ENCODE assay signal across 1 mouse cellular context in the genomic region with DNA sequence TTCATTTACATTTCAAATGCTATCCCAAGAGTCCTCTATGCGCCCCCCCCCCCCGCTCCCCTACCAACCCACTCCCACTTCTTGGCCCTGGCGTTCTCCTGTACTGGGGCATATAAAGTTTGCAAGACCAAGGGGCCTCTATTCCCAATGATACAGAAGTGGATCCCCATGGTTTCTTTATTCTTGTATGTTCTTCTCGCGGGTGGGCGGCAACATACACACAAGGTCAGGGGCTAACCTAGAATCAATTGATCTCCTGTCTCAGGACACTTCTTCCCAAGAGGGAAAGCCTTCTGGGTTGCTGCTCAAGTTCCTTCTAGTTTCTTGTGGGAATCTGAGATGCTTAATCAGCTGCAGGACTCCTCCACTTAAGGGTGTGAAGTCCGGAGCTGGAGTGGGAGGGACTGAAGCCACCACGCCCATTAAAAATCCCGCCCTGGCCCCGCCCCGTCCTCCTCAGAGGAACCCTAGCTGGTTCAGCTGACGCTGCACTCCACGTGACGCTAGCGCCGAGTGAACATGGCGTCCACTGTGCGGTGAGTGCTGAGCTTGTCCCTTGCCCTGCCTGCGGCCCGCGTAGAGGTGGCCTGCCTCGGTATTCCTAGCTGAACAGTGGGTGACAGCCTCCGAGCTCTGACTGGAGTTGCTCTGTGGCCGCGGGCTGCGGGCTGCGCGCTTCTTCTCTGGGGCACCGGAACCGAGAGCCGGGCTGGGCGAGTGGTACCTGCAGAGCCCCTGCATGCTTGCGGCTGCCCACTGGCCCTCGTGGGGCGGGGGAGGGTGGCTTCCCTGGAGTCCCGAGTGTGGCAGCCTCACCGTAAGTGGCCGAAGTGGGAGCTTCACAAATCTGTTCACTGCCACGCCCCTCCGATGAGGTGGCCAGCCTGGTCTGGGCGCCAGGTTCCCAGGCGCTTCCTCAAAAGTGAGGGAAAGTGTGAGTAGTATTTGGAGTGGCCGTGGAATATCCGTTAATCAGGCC.
TF ChIP-seq lines count a peak whose summit lies in the region.

Pepd (plus strand) TSS at position 461 of the 979 bp plus-strand sequence.

TF ChIP-seq in CH12.LX, 34 proteins besides CTCF, POLR2A, EP300 and RAD21 (continued from another document):
- TF ChIP-seq MAX (IDR thresholded peaks at IDR 0.05; ENCODE audit: low read length) (peak; percentile 90), TBP (conservative IDR thresholded peaks at IDR 0.05; ENCODE audit: low read depth, low read length) (peak; percentile 66; the same call in 1 of the 2 replicates), SIN3A (IDR thresholded peaks at IDR 0.05; ENCODE audit: low read length) (peak; percentile 86), JUND (conservative IDR thresholded peaks at IDR 0.05; ENCODE audit: low read depth, low read length) (no peak), IRF4 (IDR thresholded peaks at IDR 0.05; ENCODE audit: low read depth, low read length) (peak; percentile 50; the same call in 1 of the 2 replicates), MAZ (IDR thresholded peaks at IDR 0.05; ENCODE audit: low read depth, low read length) (no peak), MYC (IDR thresholded peaks at IDR 0.05; ENCODE audit: low read depth, low read length) (peak; percentile 64; the same call in 1 of the 2 replicates), ETS1 (conservative IDR thresholded peaks at IDR 0.05; ENCODE audit: low read depth, low read length) (no peak), MAFK (IDR thresholded peaks at IDR 0.05; ENCODE audit: insufficient replicate concordance, low read length) (peak; percentile 73; the same call in 1 of the 2 replicates), JUN (IDR thresholded peaks at IDR 0.05; ENCODE audit: insufficient read depth, low read depth, low read length) (no peak), GABPA (IDR thresholded peaks at IDR 0.05; ENCODE audit: insufficient replicate concordance, low read depth, low read length) (no peak), NELFE (IDR thresholded peaks at IDR 0.05; ENCODE audit: low read depth, low read length) (peak; percentile 77), E2F4 (IDR thresholded peaks at IDR 0.05; ENCODE audit: insufficient replicate concordance, low read depth, low read length) (no peak), ELF1 (IDR thresholded peaks at IDR 0.05; ENCODE audit: low read depth, low read length) (no peak), ZC3H11A (IDR thresholded peaks at IDR 0.05; ENCODE audit: low read depth, low read length) (no peak), RCOR1 (conservative IDR thresholded peaks at IDR 0.05; ENCODE audit: low read depth, low read length) (no peak), BHLHE40 (IDR thresholded peaks at IDR 0.05; ENCODE audit: low read depth, low read length) (peak; percentile 80), TCF12 (IDR thresholded peaks at IDR 0.05; ENCODE audit: low read depth, low read length) (peak; percentile 69), KAT2A (IDR thresholded peaks at IDR 0.05; ENCODE audit: insufficient replicate concordance, low read length) (no peak), CHD1 (IDR thresholded peaks at IDR 0.05; ENCODE audit: low read depth, low read length) (no peak), ZKSCAN1 (IDR thresholded peaks at IDR 0.05; ENCODE audit: borderline replicate concordance, low read depth, low read length) (no peak), CHD2 (IDR thresholded peaks at IDR 0.05; ENCODE audit: low read length) (no peak), POLR2AphosphoS2 (IDR thresholded peaks at IDR 0.05; ENCODE audit: low read depth, low read length) (no peak), MEF2A (IDR thresholded peaks at IDR 0.05; ENCODE audit: borderline replicate concordance, low read depth, low read length) (no peak; the same call in 1 of the 2 replicates), HCFC1 (IDR thresholded peaks at IDR 0.05; ENCODE audit: low read depth, low read length) (peak; percentile 75)
